Mouse (Mus musculus): Measurements from ENCODE around the gene Ctns. TPM values are rescaled to one million over a fixed set of nuclear protein-coding genes. Genes with fewer than 3 reads are reported as not detected.

The Ctns gene
- total RNA-seq, 2 experiments from 2014 or later, result 14.6 to 17.1 TPM

DNA sequence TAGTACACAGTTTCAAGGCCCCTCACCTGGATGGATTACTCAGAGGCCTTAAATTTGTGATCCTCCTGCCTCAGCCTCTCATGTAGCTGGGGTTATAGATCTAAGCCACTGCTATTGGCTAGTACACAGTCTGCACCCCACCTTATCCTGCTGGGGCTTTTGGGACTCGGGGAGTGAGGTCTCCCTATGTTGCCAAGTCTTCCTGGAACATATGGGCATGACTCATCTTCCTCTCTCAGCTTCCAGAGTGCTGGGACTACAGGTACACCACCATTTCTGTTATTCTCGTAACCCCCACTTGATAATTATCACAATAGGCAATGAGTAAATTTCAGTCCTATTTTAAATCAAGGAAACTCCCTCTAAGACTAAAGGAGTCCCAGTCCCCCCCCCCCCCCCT, 4.4 kb downstream of the Ctns start:
- DNase-seq, result no peak

DNA sequence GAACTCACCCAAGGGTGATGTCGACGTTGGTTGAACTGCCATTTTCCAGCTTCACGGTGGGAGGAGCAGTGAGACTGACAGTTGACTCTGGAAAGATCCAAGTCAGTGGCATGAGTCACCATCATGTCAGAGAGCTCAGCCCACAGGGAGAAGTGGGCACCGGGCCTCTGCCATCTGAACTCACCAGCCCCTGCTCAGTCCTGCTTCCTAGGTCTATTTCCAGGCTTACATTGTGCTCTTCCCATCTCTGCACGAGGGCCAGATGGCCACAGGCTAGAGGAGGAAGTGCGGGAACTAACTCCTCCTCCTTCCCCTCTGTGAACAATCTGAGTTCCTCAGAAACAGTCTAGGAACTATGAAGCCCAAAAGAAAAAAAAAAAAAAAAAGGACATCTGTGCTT, 5.8 kb downstream of the Ctns start:
- DNase-seq, result no peak

DNA sequence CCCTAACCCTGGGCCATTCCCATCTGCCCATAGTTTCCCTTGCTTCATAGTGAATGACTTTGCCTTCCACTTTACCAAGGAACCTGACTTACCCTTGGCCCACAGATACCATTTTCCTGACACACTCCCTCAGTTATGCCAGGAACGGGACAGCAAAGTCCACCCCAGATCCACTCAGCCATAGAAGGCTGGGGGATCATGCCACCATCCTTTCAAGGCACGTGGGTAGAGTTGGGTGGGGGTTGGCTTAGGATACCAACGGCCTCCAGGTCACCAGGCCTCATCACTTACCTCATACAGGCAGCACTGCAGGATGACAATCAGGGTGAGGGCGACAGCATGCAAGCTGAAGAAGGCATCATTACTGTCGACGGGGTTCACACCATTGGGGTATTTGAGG, 11.6 kb downstream of the Ctns start:
- no peak for DNase-seq

DNA sequence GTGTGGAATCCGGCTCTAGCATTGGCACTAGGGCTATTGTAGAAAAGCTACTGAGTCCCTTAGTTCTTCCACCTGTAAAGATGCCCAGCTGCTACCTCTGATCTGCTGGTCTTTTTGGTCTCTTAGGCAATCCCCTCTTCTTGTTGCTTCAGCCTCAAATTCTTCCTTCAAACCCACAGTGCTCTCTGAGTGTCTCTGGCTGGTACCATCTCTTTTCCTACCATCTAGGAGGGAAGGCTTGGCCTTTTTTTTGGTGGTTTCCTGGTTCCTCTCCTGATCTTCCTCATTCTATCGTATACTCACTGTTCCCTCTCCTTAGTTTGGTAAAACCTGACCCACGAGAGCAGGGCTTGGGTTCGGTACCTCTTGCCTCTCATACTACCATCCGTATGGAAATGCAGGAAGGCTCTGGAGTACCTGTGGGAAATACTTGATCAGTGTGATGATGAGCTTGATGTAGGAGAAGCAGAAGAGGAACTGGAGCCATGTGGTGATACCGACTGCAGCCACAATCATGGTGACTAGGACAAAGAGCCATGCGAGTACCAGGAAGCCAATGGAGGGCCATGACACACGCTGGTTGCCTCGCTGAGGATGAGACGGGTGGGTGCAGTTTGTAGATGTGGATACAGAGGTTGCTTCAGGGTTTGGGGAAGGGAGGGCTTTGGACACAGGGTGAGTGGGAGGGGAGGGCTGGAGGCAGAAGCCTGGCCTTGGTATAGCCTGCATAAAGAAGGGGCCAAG, 12.8 kb downstream of the Ctns start:
- no peak for DNase-seq

DNA sequence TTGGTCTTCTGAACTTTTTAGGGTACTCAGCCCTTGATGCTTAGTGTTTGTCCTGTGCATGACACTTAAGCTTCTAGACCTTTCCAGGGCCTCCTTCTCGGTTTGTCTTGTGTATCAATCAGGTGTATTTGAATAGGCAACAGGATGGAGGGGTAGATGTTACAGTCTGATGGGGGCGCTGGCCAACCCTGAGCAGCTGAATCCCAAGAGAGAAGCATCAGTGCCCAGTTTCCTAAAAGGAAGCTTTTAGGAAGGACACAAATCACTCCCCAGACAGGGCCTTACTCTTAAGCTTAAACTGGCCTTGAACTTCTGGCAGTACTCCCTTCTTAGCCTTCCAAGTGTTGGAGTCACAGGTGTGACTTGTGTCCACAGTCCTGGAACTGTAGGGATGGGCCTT, 20.9 kb downstream of the Ctns start:
- no peak for DNase-seq

DNA sequence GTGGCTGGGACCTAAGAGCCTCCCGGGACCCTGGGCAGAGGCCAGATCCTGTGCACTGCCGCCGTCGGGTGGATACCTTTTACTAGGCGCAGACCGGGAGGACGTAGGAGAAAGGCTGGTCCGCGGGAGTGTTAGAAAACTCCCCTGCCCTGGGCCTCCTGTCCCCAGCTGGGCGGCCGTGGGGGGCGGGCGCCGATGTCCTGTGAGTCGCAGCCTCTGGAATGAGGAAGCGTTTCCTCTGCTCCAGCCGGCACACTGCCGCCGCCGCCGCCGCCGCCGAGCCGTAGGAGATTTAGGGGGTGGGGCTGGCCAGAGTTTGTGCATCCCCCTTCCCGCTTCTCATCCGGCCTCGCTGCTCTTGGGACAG, 21.4 kb downstream of the Ctns start:
- peak; percentile 90 for DNase-seq

DNA sequence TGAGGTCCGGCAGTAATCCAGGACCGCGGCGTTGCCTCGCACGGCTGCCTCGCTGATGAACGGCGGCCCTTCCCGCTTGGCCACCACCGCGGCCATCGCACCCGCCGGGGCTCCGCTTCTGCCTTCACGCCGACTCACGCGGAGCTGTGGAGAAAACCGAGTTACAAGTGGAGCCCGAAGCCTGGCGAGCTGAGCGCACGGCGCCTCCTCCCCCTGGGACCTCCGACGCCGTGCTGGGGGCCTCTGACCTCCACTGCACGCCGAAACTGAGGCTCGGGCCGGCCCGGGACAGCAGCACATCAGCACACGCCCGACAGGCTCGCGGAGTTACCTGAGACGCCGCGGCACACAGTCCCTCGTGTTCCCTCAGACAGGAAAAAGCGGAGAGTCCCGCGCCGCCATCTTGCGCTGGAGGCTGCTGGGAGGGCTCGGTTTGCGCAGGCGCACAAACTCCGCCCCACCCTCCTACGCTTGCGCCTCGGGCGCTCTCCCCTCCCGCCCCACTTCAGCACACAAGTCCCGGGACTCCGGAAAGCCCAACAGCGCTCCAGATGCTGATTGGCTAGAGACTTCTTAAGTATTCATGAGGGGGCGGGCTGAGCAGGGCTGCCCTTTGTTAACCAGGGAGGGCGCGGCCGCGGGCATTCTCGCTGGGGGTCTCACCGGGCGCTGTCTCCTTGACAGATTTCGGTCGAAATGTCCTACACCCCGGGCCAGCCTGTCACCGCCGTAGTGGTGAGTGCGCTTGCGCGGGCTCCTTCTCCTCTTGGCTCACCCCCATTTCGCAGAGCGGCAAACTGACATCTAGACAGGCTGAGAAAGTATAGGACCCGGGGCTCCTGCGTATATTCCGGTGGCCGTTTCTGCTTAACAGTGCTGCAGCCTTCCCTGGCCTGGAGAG, 22.0 kb downstream of the Ctns start, which contains the start of the genes Emc6 and Tax1bp3:
Gene Emc6 (minus strand): TSS at position 430 of the 901 bp plus-strand sequence.
Gene Tax1bp3 (plus strand): TSS at position 476 of the 901 bp plus-strand sequence.
- DNase-seq, result peak; percentile 97

DNA sequence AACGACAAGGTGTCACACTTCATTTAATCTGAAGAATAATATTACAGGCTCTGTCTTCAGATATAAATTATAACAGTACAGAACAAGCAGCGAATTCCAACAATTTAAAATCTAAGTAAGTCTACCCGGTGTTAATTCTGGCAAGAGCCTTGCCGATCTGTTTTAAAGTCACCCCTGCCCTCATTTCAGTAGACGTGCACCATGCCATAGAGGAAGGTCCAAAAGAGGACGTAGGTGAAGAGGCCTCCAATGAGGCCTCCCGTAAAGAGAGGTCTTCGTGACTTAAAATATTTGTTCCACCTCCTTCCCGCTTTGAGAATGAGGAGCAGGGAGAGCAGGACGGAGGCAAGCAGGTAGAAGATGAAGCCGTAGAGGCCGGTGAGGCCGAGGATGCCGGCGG, 22.7 kb downstream of the Ctns start:
- DNase-seq, result no peak

DNA sequence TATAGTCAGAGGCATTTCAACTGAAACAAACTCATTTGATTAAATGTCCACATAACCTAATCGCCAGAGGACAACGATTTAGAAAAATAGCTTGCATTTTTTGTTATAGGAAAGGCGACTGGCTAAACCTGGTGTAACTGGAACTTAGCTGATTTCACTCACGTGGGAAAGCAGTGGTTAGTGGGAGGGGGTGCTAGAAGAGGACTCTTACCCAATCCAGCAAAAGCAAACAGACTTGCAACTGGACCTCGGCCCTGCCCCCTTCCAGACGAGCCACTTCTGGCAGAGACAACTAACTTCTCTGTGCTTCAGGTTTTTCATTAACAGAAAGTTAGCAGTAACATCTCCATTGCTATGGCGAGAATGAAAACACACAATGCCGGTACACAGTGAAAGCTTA, 23.2 kb downstream of the Ctns start:
- DNase-seq, result peak; percentile 47

DNA sequence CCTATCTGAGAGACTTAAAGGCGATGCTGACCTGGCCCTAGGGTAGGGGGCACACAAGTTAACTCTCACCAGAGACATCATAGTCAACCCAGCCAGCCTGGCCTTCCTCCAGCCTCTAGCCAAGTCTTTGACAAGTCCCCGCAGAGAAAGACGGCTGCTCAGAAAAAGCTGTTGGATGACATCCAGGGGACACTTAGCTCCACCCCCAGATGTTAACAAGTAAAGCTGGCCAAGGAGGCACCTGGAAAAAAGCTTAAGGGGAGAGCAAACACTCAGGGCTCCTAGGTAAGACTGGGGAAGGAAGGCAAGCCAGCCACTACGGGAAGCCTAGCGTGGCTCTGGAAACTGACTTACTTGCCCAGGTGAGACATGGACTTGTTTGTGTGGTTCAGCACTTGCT, 26.7 kb downstream of the Ctns start:
- peak; percentile 72 for DNase-seq

DNA sequence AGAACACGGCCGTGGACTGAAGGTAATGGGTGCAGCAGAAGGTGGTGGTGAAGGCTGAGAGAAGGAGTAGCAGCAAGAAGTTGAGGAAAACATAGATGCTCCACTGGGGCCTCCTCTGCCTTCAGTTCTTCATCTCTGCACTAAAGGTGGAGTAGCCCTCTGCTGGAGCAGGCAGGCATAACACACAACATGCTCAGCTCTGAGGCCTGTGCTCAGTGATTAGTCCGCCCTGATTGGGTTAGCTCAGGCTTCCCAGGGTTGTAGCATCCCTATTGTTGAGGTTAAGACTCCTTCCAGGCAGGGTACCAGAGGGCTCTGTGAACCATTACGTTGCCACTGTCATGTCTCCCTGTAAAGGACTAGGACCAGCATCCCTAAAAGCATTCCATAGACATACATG, 29.6 kb downstream of the Ctns start:
- DNase-seq, result peak; percentile 72

DNA sequence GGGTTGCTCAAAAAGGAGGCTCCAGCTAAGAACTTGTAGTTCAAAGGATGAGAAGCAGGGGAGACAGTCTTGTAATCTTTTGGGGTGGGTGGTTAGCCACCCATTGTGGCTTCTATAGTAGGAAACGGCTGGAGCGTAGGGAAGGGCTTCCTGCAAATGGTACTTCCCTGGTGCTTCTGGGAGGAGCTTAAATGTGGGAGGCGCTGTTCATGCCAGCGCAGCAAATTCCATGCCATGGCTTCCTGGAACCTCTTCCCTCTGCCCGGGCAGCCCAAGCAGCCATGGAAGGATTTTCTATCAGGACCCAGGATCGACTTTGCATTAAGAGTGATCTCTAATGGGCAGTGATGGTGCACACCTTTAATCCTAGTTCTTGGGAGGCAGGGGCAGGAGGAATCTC, 30.3 kb downstream of the Ctns start:
- no peak for DNase-seq

DNA sequence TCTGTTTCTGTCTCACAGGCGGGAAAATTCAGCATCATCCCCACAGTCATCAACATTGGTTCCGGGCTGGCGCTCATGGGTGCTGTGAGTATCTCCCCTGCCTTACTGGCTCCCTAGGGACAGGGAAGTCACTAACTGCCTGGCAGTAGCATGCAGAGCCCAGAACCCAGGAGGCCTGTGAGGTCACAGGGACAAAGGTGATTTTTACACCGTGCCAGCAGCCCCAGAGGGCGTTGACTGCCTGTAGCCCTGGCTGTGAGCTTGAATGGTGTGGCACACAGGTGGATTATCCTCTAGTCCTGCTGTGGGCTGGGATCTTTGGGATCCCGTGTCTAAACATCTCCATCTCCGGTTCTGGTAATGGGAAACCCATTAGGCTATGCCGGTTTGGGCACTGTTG, 30.8 kb downstream of the Ctns start:
- peak; percentile 60 for DNase-seq

DNA sequence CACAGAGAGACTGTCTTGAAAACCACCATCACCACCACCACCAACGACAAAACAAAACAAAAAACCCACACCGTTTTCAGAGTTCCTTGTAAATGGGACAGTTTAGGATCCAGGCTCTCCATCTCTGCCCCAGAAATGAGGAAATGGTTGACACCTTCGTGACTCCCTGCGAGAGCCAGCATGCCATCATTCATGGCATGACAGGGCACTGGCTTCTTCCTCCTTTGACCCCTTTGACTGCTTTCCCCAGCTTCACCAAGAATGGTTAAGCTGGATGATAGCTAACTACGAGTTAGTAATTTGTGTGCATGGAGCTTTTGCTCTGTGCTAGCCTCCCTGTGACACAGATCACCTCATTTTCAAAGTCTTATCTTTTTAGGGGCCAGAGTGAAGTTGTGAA, 36.6 kb downstream of the Ctns start:
- DNase-seq, result no peak

DNA sequence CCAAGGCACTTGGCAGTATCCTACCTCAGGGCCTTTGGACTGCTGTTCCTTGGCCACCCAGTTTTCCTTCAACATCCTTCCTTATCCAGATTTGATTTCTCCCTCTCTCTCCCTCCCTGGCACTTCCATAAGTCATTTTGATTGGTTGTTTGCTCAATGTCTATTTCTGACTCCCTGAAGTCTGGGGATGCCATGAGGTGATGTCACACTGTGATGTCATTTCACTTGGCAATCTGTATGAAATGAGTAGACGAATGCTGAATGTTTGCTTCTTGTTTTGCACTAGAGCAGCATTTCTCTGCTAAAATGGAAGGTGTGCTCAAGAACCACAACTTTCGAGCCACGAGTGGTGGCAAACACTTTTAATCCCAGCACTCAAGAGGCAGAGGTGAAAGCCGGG, 37.2 kb downstream of the Ctns start:
- no peak for DNase-seq

DNA sequence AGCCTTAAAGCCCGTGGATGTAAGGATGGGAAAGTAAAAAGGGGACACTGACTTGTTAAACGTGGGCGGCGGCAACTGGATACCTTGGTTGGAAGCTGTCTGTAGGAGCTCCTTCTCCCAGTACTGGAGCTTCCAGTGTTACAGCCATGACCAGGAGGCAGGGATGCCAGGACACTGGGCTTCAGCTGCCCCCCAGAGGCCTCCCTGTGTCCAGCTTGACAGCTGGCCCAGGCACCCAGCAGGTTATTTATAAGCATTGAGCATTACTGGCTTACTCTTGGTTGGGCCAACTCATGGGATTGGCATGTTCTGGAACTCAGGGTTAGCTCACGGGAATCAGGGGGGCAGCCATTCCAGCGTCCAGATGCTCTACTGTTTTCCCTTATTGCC, 38.0 kb downstream of the Ctns start:
- peak; percentile 70 for DNase-seq

DNA sequence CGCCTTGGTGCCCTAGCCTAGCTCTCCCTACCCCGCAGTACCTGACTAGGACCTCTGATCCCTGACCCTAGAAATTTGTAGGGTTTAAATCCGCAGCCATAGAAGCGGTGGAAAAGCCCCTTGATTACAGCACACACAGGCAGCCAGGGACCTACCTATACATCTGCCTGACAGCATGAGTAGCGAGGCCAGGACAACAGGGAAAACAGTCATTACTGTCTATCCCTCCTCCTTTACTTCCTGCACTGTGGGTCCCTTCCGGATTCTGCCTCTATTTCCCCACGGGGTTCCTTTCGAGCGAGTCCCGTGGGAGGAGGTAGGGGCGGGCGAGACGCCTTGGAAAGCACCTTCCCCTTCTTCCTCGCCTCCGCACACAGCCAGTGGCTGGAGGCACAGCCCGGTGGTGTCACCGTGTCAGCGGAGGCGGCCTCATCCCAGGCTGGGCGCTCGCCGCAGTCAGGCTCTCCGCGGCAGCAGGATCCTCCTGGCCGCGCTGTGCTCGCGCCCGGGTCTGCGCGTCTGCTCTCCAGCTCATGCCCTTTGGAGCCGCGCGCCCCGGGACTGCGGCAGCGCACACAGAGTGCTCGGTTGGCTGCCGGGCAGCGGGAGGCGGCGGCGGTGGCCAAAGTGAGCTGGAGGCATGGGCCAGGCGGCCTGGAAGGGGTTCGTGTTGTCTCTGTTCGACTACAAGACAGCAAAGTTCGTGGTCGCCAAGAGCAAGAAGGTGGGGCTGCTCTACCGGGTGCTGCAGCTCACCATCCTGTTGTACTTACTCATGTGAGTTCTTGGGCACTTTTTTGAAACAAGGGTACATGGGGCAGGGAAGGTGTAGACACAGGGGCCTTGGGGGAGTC, 38.7 kb downstream of the Ctns start, which contains the start of gene P2rx5:
Gene P2rx5 (plus strand): TSS at position 465 of the 854 bp plus-strand sequence.
- DNase-seq, result peak; percentile 76

DNA sequence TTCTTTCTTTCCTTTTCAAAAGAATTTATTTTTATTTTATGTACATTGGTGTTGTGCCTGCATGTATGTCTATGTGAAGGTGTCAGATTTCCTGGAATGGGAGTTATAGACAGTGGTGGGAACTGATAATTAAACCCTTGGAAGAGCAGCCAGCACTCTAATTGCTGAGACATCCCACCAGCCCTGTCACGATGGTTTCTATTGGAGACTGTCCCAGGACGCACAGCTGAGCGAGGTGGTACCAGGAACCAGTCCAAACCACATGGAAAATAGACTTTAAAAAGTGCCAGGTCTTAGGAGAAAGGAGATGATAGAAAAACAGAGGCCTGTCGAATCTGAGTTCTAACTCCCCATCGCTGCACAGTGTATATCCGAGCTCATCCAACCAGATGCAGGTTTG, 43.8 kb downstream of the Ctns start:
- no peak for DNase-seq

DNA sequence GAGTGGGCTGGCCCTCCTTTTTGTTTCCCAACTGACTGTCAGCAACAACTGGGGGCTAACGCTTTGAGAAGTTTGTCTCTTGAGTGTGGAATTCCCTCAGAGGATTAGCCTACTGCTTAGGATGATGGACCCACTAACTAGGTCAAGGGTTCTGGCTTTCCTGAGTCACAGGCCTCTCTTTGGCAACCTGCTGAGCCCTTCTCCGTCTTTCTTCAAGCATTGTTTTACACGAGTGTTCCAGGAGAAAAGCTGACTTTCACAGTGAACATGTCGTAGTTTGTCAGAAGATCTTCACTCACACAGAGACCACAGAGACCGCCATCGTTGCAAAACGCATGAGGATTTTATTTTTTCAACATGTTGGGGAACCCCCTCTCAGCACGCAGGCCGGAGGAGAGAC, 50.6 kb downstream of the Ctns start:
- DNase-seq, result peak; percentile 47

DNA sequence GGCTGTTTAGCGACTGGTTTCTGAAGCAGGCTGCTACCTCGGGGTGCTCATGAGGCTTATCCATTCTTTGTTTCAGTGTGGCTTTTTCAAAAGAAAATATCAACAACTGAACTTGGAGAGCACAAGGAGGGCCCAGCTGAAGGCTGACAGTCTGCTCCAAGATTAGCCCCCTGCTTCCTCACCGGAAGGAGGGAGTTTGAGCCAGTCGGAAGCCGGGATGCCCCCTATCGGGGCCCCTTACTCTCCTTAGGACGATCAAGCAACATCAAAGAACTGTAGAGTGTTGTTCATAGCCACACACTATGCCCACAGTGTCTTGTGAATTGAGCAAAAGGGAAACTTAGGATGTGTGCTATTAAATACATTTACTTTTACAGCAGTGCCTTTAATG, 51.9 kb downstream of the Ctns start:
- no peak for DNase-seq

DNA sequence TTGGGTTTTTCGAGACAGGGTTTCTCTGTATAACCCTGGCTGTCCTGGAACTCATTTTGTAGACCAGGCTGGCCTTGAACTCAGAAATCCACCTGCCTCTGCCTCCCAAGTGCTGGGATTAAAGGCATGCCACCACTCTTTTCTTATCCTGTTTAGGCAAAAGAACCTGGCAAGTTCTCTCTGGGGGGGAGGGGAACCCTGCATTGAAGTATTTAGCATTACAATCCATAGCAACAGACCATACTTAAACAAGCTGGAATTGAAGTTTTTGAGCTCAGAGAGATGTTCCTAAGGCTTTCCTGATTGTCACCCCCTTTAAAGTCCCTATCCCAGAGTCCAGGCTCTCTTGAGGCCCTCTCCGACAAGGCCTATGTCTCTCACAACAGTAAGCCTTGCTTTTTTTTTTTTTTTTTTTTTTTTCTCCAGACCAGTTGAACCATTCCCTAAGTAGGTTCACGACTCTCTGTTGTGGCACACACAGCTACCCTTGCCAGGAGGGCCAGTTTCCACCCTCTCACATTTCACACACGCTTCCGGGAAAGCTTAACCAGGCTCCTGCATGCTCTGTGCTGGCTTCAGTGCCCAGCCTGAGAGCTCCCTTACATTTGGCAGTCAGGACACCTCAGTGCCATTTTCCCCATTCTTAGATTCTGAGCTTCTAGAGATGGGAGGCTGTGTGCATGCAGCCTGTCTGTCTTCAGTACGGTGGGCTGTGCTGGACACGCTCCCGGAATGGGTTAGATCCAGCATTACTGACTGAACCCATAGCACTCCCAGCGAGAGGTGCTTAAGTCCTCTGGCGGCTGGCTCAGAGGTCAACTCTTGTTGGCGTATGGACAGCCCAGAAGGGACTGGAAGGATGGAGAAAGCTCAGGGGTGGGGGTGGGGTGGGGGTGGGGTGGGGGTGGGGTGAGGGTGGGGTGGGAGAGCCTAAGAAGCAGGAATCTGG, 52.5 kb downstream of the Ctns start:
- DNase-seq, result peak; percentile 36

Data from adrenal gland, postnatal 10 days (tissue).